Mouse (Mus musculus) R1 (cell line): ENCODE results near the gene Akap6.

Source experiments
- DNase-seq: peaks from one replicate; pipeline ENCODE4 v3.0.0-alpha.2; 2018; ENCODE audit warnings: low read depth, low spot score

The Akap6 gene

GRCm38 (mm10) chr12:52847830-52848518 lies 148.8 kb downstream of the Akap6 start:
- DNase-seq, result no peak

GRCm38 (mm10) chr12:52848519-52848855 lies 149.3 kb downstream of the Akap6 start:
- no peak for DNase-seq

GRCm38 (mm10) chr12:52849297-52849696 lies 150.1 kb downstream of the Akap6 start:
- no peak for DNase-seq

GRCm38 (mm10) chr12:52850332-52851036 lies 151.3 kb downstream of the Akap6 start:
- DNase-seq, result no peak

- no peak for DNase-seq
Measured at GRCm38 (mm10) chr12:52851221-52851620, 152.0 kb downstream of the Akap6 start.

- no peak for DNase-seq
Measured at GRCm38 (mm10) chr12:52854236-52854679, 155.1 kb downstream of the Akap6 start.

- no peak for DNase-seq
Measured at GRCm38 (mm10) chr12:52856104-52856503, 156.9 kb downstream of the Akap6 start.

GRCm38 (mm10) chr12:52857306-52857705 lies 158.1 kb downstream of the Akap6 start:
- no peak for DNase-seq

GRCm38 (mm10) chr12:52861922-52862321 lies 162.7 kb downstream of the Akap6 start:
- no peak for DNase-seq

GRCm38 (mm10) chr12:52868000-52868624 lies 168.9 kb downstream of the Akap6 start:
- peak; percentile 21 for DNase-seq

- no peak for DNase-seq
Measured at GRCm38 (mm10) chr12:52871604-52872003, 172.4 kb downstream of the Akap6 start.

- no peak for DNase-seq
Measured at GRCm38 (mm10) chr12:52874332-52874923, 175.2 kb downstream of the Akap6 start.

- DNase-seq, result no peak
Measured at GRCm38 (mm10) chr12:52876065-52876464, 176.9 kb downstream of the Akap6 start.

- no peak for DNase-seq
Measured at GRCm38 (mm10) chr12:52876978-52877769, 178.0 kb downstream of the Akap6 start.

GRCm38 (mm10) chr12:52879324-52879723 lies 180.1 kb downstream of the Akap6 start:
- no peak for DNase-seq

GRCm38 (mm10) chr12:52892519-52892918 lies 193.3 kb downstream of the Akap6 start:
- DNase-seq, result no peak

- no peak for DNase-seq
Measured at GRCm38 (mm10) chr12:52893656-52894405, 194.6 kb downstream of the Akap6 start.

- peak; percentile 61 for DNase-seq
Measured at GRCm38 (mm10) chr12:52895672-52896460, 196.7 kb downstream of the Akap6 start.

- DNase-seq, result no peak
Measured at GRCm38 (mm10) chr12:52896785-52897184, 197.6 kb downstream of the Akap6 start.

GRCm38 (mm10) chr12:52898130-52898529 lies 198.9 kb downstream of the Akap6 start:
- DNase-seq, result no peak
